Mouse (Mus musculus) stomach, postnatal 0 days (tissue): ENCODE measurements around the gene Fam234b. TPM values are rescaled to one million over a fixed set of nuclear protein-coding genes. Genes with fewer than 3 reads are reported as not detected.

Source experiments
- ATAC-seq: fragments of 200-750 bp; cut with Nextera tagmentation; 2 replicates; pipeline ENCODE4 v1.8.0; 2017; ENCODE audit not compliant: low FRiP score, low TSS enrichment
- DNase-seq: peaks from one replicate; pipeline ENCODE4 v3.0.0-alpha.2; 2016; ENCODE audit warnings: low spot score
- H3K27ac ChIP-seq: fragments of 300-500 bp; sonication (generic); replicated peaks from 2 replicates; pipeline ENCODE4 v1.5.1; 2014; ENCODE audit warnings: mild to moderate bottlenecking, control low read depth
- H3K27me3 ChIP-seq: fragments of 300-500 bp; sonication (generic); 2 replicates; pipeline ENCODE4 v1.6.1; 2014; ENCODE audit warnings: low read length; ENCODE audit not compliant: control insufficient read depth, insufficient read depth
- H3K36me3 ChIP-seq: fragments of 300-500 bp; sonication (generic); 2 replicates; pipeline ENCODE4 v1.6.1; 2014; ENCODE audit warnings: low read length, mixed read lengths; ENCODE audit not compliant: control insufficient read depth, insufficient read depth
- H3K4me1 ChIP-seq: fragments of 300-500 bp; sonication (generic); replicated peaks from 2 replicates; pipeline ENCODE4 v1.6.1; 2014; ENCODE audit warnings: antibody characterized with exemption; ENCODE audit not compliant: control insufficient read depth, insufficient read depth
- H3K4me2 ChIP-seq: fragments of 300-500 bp; sonication (generic); replicated peaks from 2 replicates; pipeline ENCODE4 v1.6.1; 2014; ENCODE audit warnings: low read depth, mild to moderate bottlenecking, control low read depth, moderate library complexity
- H3K4me3 ChIP-seq: fragments of 300-500 bp; sonication (generic); 2 replicates; pipeline ENCODE4 v1.5.1; 2014; ENCODE audit warnings: low read depth, low read length, control low read depth
- H3K9ac ChIP-seq: fragments of 300-500 bp; sonication (generic); 2 replicates; pipeline ENCODE4 v1.6.1; 2014; ENCODE audit warnings: mild to moderate bottlenecking, low read length, control low read depth, mixed read lengths
- H3K9me3 ChIP-seq: fragments of 300-500 bp; sonication (generic); 2 replicates; pipeline ENCODE4 v1.6.1; 2016; ENCODE audit warnings: low read length; ENCODE audit not compliant: control insufficient read depth
- CTCF ChIP-seq: IDR thresholded peaks from 2 replicates; pipeline ENCODE4 v1.5.1; 2016; ENCODE audit warnings: antibody characterized with exemption, low read depth, mild to moderate bottlenecking, moderate library complexity
- EP300 ChIP-seq: optimal IDR thresholded peaks from 2 replicates; pipeline ENCODE3; 2016; ENCODE audit warnings: antibody characterized with exemption
- WGBS: fragments of 180-500 bp; shearing (Covaris S2); extraction: QIAGEN DNeasy Blood & Tissue Kit; methylation state at CpG from one replicate; pipeline ENCODE4 v1.1.7; 2014; 5-methylcytosine and 5-hydroxymethylcytosine counted together
- polyA plus RNA-seq: library from polyadenylated mRNA; unstranded; fragments of >200 nt; fragmentation: Nextera tagmentation; extraction: Ambion mirVana; gene quantifications from 2 replicates; pipeline ENCODE4 v1.2.1, GENCODE M21; 2015

Fam234b gene
- polyA plus RNA-seq, 1 experiment from 2014 or later: 12.4 TPM

GRCm38 (mm10) chr6:135252728-135253077 is 54.9 kb downstream of the Fam234b start:
- no peaks in the 10 kb centered on the region for H3K27me3 ChIP-seq
- H3K4me1 ChIP-seq: 0 out of 2 replicates have a peak, but pooled peaks cover 2% of the 10 kb centered on the region
- H3K9me3 ChIP-seq: no peaks in the 10 kb centered on the region
- peak overlapping the region; percentile 38; the same call in 1 of the 2 replicates for H3K9ac ChIP-seq
- DNase-seq (peak; percentile 95), ATAC-seq (peak; percentile 93)
- H3K36me3 ChIP-seq: no peaks in the 10 kb centered on the region
- 8% methylated on average over 16 of the region's 16 CpGs for WGBS
- peak overlapping the region; percentile 45 for H3K4me2 ChIP-seq
- H3K4me3 ChIP-seq: no peak overlapping the region
- TF ChIP-seq EP300 (no peak), CTCF (no peak)
- peak overlapping the region; percentile 81 for H3K27ac ChIP-seq

GRCm38 (mm10) chr6:135254153-135254552 is 56.4 kb downstream of the Fam234b start, which contains the start of gene Gsg1:
TSS of gene Gsg1 (minus strand) at chr6:135254351.
- Histone ChIP-seq H3K9me3 (no peaks in the 10 kb centered on the region), H3K9ac (no peak within 1 kb of the TSS), H3K4me2 (no peak within 1 kb of the TSS), H3K27me3 (no peaks in the 10 kb centered on the region), H3K4me3 (no peak within 1 kb of the TSS), H3K4me1 (0 out of 2 replicates have a peak, but pooled peaks cover 2% of the 10 kb centered on the region), H3K36me3 (no peaks in the 10 kb centered on the region), H3K27ac (0 out of 2 replicates have a peak within 1 kb of the TSS, but pooled peaks have one; percentile 81)
- DNase-seq (no peak), ATAC-seq (no peak)
- TF ChIP-seq EP300 (no peak), CTCF (peak; percentile 31; the same call in 1 of the 2 replicates)
- WGBS: 84% methylated on average over 7 of the region's 7 CpGs

GRCm38 (mm10) chr6:135260435-135260834 is 62.7 kb downstream of the Fam234b start:
- Histone ChIP-seq H3K4me2 (no peak overlapping the region), H3K4me1 (no peaks in the 10 kb centered on the region), H3K9ac (no peak overlapping the region), H3K9me3 (no peaks in the 10 kb centered on the region), H3K4me3 (no peak overlapping the region), H3K27ac (no peak overlapping the region), H3K36me3 (no peaks in the 10 kb centered on the region), H3K27me3 (no peaks in the 10 kb centered on the region)
- no peak for ATAC-seq
- 0 out of 2 replicates have a peak, but pooled peaks have one; percentile 6 for TF ChIP-seq CTCF
- no peak for TF ChIP-seq EP300
- 89% methylated on average over 6 of the region's 6 CpGs for WGBS
- DNase-seq: no peak

GRCm38 (mm10) chr6:135261124-135261523 is 63.3 kb downstream of the Fam234b start:
- no peak overlapping the region for H3K4me2 ChIP-seq
- no peaks in the 10 kb centered on the region for H3K36me3 ChIP-seq
- H3K4me3 ChIP-seq: no peak overlapping the region
- no peaks in the 10 kb centered on the region for H3K27me3 ChIP-seq
- H3K27ac ChIP-seq: no peak overlapping the region
- TF ChIP-seq CTCF (no peak), EP300 (no peak)
- no peak for ATAC-seq
- 89% methylated on average over 9 of the region's 9 CpGs for WGBS
- DNase-seq: no peak
- H3K9ac ChIP-seq: no peak overlapping the region
- no peaks in the 10 kb centered on the region for H3K4me1 ChIP-seq
- no peaks in the 10 kb centered on the region for H3K9me3 ChIP-seq

GRCm38 (mm10) chr6:135262565-135262964 is 64.8 kb downstream of the Fam234b start:
- no peak overlapping the region for H3K9ac ChIP-seq
- H3K4me2 ChIP-seq: no peak overlapping the region
- no peak for ATAC-seq
- TF ChIP-seq EP300 (no peak), CTCF (no peak)
- no peak overlapping the region for H3K27ac ChIP-seq
- H3K27me3 ChIP-seq: no peaks in the 10 kb centered on the region
- DNase-seq: no peak
- no peaks in the 10 kb centered on the region for H3K36me3 ChIP-seq
- no peak overlapping the region for H3K4me3 ChIP-seq
- no peaks in the 10 kb centered on the region for H3K9me3 ChIP-seq
- no peaks in the 10 kb centered on the region for H3K4me1 ChIP-seq
- 46% methylated on average over 2 of the region's 2 CpGs for WGBS

GRCm38 (mm10) chr6:135264136-135264535 is 66.4 kb downstream of the Fam234b start:
- WGBS: 93% methylated on average over 6 of the region's 6 CpGs
- no peaks in the 10 kb centered on the region for H3K36me3 ChIP-seq
- no peak overlapping the region for H3K27ac ChIP-seq
- H3K27me3 ChIP-seq: no peaks in the 10 kb centered on the region
- H3K4me3 ChIP-seq: no peak overlapping the region
- no peaks in the 10 kb centered on the region for H3K9me3 ChIP-seq
- DNase-seq: no peak
- ATAC-seq: no peak
- no peak overlapping the region for H3K9ac ChIP-seq
- TF ChIP-seq EP300 (no peak), CTCF (peak; percentile 46)
- H3K4me1 ChIP-seq: no peaks in the 10 kb centered on the region
- no peak overlapping the region for H3K4me2 ChIP-seq
